Mouse (Mus musculus) layer of hippocampus, adult 18-20 months (tissue): Measurements from ENCODE around the gene Tbc1d14. TPM values are rescaled to one million over a fixed set of nuclear protein-coding genes. Genes with fewer than 3 reads are reported as not detected.

Experiments used
- DNase-seq, 2 experiments: peaks; one replicate each; pipeline ENCODE4 v3.0.0; 2022; ENCODE audit warnings: low spot score in 2 of 2
- total RNA-seq, 2 experiments: library from RNA; stranded (reverse); gene quantifications; 2 replicates each; pipeline ENCODE4 v1.2.3; 2021

Tbc1d14 gene
- total RNA-seq, 2 experiments from 2014 or later: 82.2 to 92.2 TPM

- no peak for DNase-seq
These were observed 78.0 kb downstream of the Tbc1d14 start for GRCm38 (mm10) chr5:36515126-36515525.

GRCm38 (mm10) chr5:36510956-36511355 is 82.1 kb downstream of the Tbc1d14 start:
- DNase-seq: no peak

- DNase-seq: no peak
These were observed 84.7 kb downstream of the Tbc1d14 start for GRCm38 (mm10) chr5:36508351-36508750.

DNA sequence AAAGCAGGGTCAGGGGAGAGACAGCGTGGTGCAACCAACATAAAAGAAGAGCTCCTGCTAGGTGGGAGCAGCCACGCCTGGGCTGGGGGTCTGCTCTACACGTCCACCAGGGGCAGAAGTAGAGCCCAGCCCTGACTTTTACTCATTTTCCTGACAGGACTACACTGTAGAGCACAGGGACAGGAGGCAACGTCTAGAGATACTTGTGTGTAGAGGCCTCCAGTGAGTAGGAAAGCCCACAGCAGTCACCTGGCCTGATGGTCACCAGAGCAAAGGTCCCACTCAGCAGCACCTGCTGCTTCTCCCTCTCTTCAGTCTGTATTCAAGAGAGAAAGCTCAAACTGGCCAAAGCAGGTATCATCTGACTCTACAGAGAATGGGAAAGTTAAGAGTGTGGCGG is 87.4 kb downstream of the Tbc1d14 start:
- no peak for DNase-seq

- no peak for DNase-seq
These were observed 87.8 kb downstream of the Tbc1d14 start for GRCm38 (mm10) chr5:36505235-36505634.

- DNase-seq: no peak
These were observed 98.4 kb downstream of the Tbc1d14 start for GRCm38 (mm10) chr5:36494709-36495108.

DNA sequence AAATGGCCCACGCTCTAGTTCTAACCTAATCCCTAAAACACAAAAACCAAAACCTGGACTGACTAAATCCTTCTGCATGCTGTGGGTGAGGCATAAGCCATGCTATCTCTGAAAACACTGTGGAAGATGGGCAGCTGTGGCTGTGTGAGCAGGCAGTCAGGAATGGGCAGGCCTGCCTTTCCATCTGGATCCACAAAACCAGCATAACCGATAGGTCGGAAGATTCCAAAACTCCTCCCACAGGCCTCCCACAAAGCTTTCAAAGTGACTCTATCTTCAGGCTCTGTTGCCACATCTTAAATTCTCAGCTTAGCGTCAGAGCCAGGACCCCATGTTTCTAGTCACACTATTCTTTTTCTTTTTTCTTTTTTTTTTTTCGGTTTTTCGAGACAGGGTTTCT is 99.2 kb downstream of the Tbc1d14 start:
- DNase-seq: peak; percentile 69 to 81

DNA sequence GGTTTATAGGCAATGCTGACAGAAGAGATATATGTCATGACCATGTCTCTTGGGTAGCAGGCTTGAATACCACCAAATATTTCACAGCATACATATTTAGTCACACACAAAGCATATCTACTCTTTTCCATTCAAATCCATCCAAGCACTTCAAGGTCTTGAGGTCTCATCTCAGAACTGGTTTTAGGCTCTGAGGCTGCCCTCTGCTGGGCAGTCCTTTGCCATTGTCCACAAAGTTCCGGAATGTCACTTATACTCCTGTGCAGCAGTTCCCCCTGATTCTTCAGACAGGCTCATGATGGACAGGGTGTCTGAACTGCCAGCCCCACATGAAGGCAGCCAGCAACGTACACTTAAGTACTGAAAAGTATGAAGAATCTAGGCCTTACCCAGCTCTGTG is 103.9 kb downstream of the Tbc1d14 start:
- no peak for DNase-seq

DNA sequence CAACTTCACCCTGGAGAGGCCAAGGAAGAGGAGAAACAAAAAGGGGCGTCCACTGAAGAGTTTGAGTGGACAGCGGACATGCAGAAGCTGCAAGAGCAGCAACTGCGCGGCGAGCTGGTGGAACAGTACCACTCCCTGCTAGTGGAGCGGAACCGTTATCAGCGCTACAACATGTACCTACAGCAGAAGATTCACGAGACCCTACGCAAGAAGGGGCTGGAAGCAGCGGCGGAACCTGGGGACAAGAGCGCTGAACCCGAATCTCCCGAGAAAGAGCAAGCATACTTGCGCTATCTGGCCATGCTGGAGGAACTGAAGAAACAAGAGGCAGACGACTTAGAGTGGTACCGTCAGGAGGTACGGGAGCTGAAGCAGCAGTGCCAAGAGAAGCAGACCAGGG is 107.8 kb downstream of the Tbc1d14 start:
- no peak for DNase-seq

GRCm38 (mm10) chr5:36484171-36484990 is 108.7 kb downstream of the Tbc1d14 start, which contains the start of the genes Tada2b and Ccdc96:
TSS of gene Tada2b (minus strand) at chr5:36484285.
TSS of gene Ccdc96 (plus strand) at chr5:36484588.
- DNase-seq: peak; percentile 98 to 99

DNA sequence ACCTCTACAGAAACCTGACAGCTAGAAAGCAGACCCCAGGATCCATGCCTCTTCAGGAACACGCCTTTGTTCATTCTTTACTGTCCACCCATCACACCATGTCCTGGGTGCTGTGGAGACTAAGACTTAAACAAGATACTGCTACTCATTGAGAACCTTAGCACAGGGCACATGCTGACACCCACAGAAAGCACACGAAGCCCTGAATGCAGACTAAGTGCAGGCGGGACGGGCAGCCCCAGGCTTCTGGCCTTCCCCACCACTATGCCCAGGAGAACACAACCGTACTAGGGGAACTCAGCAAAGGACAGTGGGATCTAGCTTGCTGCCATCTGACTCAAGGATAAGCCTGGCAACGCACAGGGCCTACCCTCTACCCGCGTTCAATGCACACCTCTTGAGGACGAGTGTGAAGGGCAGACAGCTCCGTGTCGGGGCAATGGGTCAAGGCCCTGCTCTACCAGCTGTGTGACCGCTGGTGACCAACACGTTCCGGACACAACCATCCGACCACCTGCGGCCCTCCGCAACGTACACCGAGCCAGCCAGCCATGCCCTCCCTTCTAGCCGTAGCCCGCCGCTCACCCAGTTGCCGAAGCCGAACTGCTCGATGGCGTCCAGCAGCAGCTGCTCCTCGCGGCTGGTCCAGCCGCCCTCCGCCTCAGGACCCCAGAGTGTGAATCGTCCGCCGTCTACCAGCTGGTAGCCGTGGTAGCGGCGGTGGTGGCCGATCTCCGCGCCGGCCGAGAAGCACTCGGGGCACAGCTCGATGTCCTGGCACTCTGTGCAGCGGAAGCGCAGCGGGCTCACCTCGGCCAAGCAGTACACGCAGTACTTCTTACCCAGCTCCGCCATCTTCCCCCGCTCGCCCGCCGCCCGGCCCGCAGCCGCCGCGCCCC is 109.6 kb downstream of the Tbc1d14 start:
- no peak for DNase-seq

DNA sequence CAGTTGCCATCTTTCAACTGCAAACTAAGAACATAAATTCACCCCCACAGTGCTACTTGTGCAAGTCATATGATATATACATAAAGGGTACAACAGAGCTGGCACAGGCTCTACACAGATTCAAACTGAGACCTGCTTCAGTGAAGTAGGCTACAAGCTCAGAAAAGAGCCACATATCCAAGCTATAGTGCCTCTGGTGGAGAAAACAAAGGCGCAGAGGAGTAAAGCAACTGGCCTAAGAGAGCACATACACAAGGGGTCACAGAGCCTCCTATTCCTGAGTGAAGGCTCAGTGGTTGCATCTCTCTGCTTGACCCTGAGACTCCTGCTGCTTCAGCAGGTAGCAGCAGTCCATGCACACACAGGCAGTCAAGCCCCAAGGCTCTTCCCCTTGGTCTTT is 112.0 kb downstream of the Tbc1d14 start:
- no peak for DNase-seq

DNA sequence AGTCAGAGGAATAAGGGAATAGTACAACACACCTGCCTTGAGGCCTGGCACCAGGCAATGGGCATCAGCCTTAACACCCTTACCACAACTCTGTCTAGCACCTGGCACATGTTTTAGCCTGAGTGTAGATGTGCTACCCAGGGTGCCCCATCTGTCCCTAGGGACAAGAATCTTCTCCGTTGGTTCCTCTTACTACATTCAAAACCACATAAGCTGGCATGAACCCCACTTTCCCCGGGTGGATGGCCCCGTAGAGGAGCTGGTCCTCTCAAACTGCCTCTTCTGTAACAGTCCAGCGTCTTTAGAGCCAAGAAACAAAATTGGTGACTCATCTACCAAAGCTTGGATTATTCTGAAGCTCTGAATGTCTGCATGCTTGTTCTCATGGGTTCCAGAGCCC is 112.7 kb downstream of the Tbc1d14 start:
- DNase-seq: no peak

- DNase-seq: no peak
These were observed 113.3 kb downstream of the Tbc1d14 start for GRCm38 (mm10) chr5:36479735-36480134.

GRCm38 (mm10) chr5:36478540-36479420 is 114.3 kb downstream of the Tbc1d14 start:
- DNase-seq: no peak

DNA sequence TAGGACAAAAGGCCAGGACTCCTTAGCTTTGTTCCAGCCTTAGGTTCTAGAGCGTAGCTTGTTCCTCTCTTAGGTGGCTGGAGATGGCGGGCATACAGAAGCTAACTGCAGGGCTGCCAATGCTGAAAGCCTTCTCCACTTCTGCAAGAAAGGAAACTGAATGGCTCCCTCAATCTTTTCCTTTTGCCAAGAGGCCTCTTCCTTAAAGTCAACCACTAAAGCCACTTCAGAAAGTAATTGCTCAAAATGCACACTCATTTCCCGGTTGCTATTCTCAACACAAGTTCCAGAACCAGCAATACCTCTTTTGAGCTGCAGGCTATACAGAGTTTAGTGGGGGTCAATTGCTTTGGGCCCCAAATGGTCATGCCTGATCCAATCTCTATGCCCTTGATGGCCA is 115.6 kb downstream of the Tbc1d14 start:
- no peak for DNase-seq

GRCm38 (mm10) chr5:36474283-36474682 is 118.8 kb downstream of the Tbc1d14 start:
- DNase-seq: peak; percentile 61 to 81

DNA sequence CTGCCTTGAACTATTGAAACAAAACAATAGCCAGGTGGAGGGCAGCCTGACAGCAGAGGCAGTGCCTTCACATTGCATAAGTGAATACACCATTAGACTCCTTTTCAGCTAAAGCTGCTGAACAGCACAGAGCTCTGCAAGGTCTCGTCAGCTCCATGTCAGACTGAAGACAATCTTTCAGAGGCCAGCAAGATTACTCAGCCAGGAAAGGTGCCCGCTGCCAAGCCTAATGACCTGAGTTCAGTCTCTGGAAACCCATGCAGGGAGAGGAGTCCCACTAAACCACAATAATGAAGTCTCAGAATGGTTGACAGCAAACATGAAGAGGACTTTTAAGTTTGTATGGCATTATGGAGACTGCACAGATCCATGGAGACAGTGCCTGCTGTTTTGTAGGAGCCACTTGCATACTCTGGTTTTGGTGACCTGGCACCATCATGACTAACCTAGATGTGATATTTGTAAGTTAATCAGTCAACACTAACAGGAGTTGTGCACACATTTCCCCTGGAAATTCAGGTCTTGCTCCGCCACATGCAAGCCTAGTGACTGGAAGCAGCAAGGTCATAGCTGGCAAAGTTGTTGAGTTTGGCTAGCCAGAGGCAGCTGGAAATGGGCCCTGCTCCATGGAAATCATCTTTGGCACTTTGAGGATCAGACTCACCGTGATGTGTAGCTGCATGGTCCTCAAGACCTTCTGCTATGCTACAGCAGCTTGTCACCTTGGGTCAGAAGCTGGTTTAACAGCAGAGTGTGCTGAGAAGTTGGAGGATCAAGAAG is 120.0 kb downstream of the Tbc1d14 start:
- no peak for DNase-seq

DNA sequence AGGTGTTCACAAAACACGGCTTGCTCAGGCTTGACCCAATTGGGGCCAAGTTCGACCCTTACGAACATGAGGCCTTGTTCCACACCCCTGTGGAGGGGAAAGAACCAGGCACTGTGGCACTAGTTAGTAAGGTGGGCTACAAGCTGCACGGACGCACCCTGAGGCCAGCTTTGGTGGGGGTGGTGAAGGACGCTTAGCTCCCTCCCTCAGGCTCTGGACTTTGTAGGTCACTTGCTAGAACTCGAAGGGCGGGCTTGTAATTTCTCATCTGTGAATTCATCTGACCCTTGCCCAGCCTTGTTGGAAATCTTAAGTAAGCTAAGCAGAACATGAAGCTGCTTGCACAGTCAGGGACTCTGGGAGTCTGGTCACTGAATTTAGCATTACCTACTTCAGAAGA is 121.9 kb downstream of the Tbc1d14 start:
- no peak for DNase-seq

DNA sequence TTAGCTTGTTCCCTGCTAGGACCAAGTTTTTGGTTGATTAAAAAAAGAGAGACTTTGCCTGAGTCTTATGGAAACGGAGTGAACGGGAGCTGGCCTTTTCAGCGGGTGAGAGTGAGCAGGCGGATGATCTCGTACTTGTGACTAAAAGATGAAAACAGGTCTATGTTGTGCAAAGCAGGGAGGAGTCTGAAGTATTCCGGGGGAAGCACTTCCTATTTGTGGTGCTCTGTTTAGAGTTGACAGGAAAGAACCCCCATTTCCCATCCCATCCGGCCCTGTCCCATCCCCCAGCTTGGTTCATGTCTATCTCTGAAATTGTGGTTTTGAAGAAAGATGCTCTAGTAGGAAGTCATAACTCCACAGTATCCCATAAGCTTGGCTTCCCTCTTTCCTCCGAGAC is 127.2 kb downstream of the Tbc1d14 start:
- DNase-seq: no peak
